Mouse (Mus musculus): ENCODE measurements at regions not wholly inside any gene's neighbourhood (a gene's known extent, or its start where the extent isn't known, plus 50 kb on each side); places are given as distances from the start of the nearest gene placed in this dataset.

DNA sequence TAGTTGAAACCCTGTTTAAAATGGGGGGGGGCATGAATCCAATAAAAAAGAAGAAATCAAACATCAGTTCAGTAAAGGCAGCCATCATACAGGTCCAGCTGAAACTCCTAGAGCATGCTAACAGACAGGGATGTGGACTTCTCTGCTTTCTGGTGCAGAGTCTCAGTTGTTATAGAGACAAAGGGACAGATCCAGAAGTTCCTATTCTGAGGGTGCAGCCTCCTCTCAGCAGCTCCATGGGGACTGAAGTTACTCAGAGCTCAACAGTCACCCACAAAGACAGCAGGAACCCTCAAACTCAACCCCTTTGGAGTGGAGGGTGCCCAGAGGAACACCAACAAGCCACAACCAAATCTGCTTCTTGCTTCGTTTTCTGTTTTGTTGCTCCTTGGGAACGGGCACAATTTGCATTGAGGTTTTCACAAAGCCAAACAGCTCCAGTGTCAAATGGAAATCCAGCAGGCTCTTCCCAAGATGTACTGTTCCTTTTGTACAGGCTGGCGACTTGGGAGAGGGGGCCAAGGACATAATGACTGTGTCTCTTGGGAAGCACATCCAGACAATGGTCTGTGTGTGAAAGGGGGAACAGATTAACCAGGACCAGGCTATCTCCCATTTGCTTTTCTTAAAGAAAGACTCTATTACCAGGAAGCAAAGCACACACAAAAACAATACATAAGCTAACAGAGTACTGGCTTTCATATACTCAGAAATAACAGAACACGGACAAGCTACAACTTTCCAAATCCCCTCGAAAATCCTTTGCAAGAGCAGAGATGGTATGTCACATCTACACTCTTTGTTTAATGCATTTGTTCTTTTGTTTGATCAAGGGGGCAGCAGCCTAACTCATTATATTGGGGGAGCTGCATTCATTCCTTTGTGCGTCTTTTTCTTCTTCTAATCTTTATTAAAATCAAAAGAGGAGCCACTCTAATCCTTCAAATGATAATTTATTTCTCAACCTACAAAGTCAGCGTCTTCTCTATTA, 332.6 kb upstream of the Zfp462 start:
- Histone ChIP-seq H3K27ac (ENCODE audit: low read depth, low read length) (peak overlapping the region; percentile 76), H3K27me3 (replicated peaks; ENCODE audit: control insufficient read depth, insufficient read depth, low read length) (no peaks in the 10 kb centered on the region), H3K36me3 (ENCODE audit: control insufficient read depth, insufficient read depth, low read length) (no peaks in the 10 kb centered on the region), H3K9me3 (replicated peaks; ENCODE audit: control insufficient read depth, low read length) (no peaks in the 10 kb centered on the region), H3K9ac (ENCODE audit: low read length) (no peak overlapping the region), H3K4me3 (ENCODE audit: low read depth, low read length) (no peak overlapping the region), H3K4me1 (ENCODE audit: control insufficient read depth, insufficient read depth, low read length) (peaks cover 11% of the 10 kb centered on the region), H3K4me2 (ENCODE audit: low read length) (no peak overlapping the region)
- ATAC-seq (peak; percentile 46; the same call in 1 of the 2 replicates), DNase-seq (ENCODE audit: low spot score) (peak; percentile 56)
- 3% methylated on average over 7 of the region's 7 CpGs for WGBS

DNA sequence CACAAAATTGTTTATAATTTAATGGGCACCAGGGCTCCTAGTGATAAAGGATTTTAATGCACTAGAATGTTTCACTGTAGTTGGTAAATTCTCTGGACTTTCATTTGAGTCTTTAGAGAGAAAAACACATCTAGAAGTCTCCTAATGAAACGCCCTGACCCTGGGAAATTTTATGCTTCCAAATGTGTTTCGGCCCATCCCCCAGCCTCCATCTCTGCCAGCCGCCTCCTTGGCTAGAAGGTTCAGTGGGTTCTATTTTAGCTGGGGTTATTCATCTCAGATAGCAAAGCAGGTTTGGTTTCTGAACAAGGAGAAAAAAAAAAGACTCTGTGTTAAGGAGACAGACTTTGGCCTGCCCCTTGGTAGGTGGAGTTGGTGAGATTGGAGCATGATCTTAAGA, 331.8 kb upstream of the Zfp462 start:
- no peak overlapping the region for H3K4me2 ChIP-seq (ENCODE audit: low read length)
- no peak overlapping the region for H3K27ac ChIP-seq (ENCODE audit: low read depth, low read length)
- no peak overlapping the region for H3K4me3 ChIP-seq (ENCODE audit: low read depth, low read length)
- no peaks in the 10 kb centered on the region for H3K27me3 ChIP-seq (replicated peaks; ENCODE audit: control insufficient read depth, insufficient read depth, low read length)
- DNase-seq (ENCODE audit: low spot score) (peak; percentile 56), ATAC-seq (peak; percentile 48; the same call in 1 of the 2 replicates)
- no peaks in the 10 kb centered on the region for H3K36me3 ChIP-seq (ENCODE audit: control insufficient read depth, insufficient read depth, low read length)
- H3K9ac ChIP-seq (ENCODE audit: low read length) = no peak overlapping the region
- WGBS = 8% methylated on average over 3 of the region's 3 CpGs
- H3K9me3 ChIP-seq (replicated peaks; ENCODE audit: control insufficient read depth, low read length) = no peaks in the 10 kb centered on the region
- peaks cover 11% of the 10 kb centered on the region for H3K4me1 ChIP-seq (ENCODE audit: control insufficient read depth, insufficient read depth, low read length)

DNA sequence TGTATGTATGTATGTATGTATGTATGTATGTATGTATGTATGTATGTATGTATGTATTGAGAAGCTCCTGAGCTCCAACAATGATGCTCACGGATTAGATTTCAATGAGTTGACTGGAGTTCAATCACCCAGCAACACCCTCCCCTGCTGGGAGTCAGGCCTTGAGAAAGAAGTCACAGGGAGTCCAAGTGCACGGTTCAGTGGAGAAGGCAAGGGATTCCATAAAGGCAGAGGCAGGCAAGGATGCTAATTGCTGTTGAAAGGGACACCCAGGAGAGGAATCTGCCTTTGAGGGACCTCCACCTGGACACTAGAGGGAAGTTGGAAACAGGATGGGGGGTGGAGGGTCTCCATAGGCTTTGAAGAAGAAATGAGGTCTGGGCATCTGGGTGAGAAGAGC, 331.2 kb upstream of the Zfp462 start:
- Histone ChIP-seq H3K9ac (ENCODE audit: low read length) (no peak overlapping the region), H3K36me3 (ENCODE audit: control insufficient read depth, insufficient read depth, low read length) (no peaks in the 10 kb centered on the region), H3K4me2 (ENCODE audit: low read length) (no peak overlapping the region), H3K27ac (ENCODE audit: low read depth, low read length) (peak overlapping the region; percentile 65; the same call in 1 of the 2 replicates), H3K4me3 (ENCODE audit: low read depth, low read length) (no peak overlapping the region), H3K27me3 (replicated peaks; ENCODE audit: control insufficient read depth, insufficient read depth, low read length) (no peaks in the 10 kb centered on the region), H3K9me3 (replicated peaks; ENCODE audit: control insufficient read depth, low read length) (no peaks in the 10 kb centered on the region), H3K4me1 (ENCODE audit: control insufficient read depth, insufficient read depth, low read length) (peaks cover 11% of the 10 kb centered on the region)
- ATAC-seq (no peak), DNase-seq (ENCODE audit: low spot score) (no peak)
- WGBS = 14% methylated on average over 2 of the region's 2 CpGs

DNA sequence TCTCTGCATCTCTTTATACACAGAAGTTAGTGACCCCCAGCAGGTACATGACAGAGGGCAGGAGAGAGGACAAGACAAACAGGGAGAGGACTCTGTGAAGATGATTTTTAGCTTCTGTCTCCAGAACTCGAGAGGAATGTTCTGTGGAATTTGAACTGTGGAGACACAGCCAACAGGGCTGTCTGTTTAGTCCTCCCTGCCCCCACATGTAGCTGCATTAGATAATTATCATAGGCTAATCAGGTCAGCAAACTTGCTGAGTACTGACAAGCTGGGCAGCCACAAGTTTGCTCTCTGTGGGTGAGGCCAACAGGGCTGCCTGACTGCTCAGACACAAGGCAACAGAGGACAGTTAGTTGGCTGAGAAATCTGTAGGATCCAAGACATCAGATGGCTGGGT, 329.0 kb upstream of the Zfp462 start:
- Histone ChIP-seq H3K9ac (ENCODE audit: low read length) (no peak overlapping the region), H3K9me3 (replicated peaks; ENCODE audit: control insufficient read depth, low read length) (no peaks in the 10 kb centered on the region), H3K27ac (ENCODE audit: low read depth, low read length) (no peak overlapping the region), H3K4me2 (ENCODE audit: low read length) (no peak overlapping the region), H3K27me3 (replicated peaks; ENCODE audit: control insufficient read depth, insufficient read depth, low read length) (no peaks in the 10 kb centered on the region), H3K4me1 (ENCODE audit: control insufficient read depth, insufficient read depth, low read length) (peaks cover 11% of the 10 kb centered on the region), H3K36me3 (ENCODE audit: control insufficient read depth, insufficient read depth, low read length) (no peaks in the 10 kb centered on the region), H3K4me3 (ENCODE audit: low read depth, low read length) (no peak overlapping the region)
- WGBS = 25% methylated on average over 1 of the region's 1 CpGs
- no peak for DNase-seq (ENCODE audit: low spot score)
- no peak for ATAC-seq

DNA sequence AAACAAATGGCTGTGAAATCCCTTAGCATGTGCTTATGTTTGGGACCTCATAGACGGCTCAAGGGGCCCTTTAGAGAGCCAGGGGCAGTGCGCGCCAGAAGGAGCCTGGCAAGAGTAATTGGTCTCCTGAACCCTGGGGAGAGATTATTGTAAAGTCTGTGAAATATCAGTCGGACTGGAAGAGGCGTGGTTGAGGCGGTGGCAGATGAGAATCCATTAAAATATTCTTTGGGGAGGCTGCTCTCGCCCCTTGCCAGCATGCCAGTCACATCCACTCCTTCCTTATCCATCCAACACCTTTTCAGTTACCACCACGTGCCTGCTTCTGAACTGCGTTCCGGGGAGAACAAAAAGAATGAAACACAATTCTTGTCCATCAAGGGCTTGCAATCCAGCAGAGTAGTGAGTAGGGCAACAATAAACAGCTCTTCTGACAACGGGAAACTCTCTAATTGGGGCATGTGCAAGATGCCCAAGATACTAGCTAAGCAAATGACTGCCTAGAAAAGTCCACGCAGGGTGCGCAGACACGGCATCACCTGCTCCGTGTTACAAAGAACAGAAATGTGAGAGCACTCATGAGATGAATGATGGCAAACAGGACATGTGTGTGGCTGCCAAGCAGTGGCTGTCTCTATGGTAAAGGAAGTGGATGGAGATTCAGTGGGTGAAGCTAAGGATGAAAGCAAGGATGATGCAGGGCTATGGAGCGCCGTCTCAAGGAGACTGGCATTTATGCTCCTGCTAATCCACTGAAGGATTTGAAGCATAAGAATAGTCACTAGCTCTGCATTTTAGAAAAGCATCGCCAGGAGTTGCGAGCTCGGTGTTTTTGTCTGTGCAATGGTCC, 320.6 kb upstream of the Zfp462 start:
- peak overlapping the region; percentile 23 for H3K27ac ChIP-seq (ENCODE audit: low read depth, low read length)
- ATAC-seq = peak; percentile 90

DNA sequence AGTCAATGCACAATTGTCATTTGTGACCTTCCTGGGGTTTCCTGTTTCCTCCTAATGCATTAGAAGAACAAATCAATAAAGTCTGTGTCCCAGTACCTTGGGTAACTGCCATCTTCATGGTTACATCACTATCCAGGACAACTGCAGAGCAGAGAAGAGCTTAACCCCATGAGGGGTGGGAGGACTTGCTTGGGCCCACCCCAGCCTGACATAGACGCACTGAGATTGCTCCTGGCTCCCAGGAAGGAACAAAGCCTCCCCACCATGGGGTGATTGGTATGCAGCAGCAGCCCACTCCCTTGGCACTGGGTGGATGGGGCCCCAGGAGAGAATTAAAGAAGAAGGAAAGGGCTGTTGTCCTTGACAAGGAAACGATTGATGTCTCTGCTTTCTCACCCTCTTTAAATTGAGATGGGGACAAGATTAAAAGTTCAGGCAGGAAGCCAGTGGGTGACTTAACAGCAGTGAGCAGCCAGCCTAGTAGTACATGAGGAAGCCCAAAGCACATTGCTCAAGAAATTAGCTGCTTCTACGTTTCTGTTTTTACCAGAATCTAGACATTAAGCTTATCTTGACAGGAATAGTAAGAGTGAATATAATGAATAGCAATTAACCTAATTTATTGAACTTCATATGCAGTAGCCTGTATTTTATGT, 307.7 kb upstream of the Zfp462 start:
- DNase-seq (ENCODE audit: low spot score) (no peak), ATAC-seq (no peak)
- Histone ChIP-seq H3K4me1 (ENCODE audit: control insufficient read depth, insufficient read depth, low read length) (0 out of 2 replicates have a peak, but pooled peaks cover 2% of the 10 kb centered on the region), H3K36me3 (ENCODE audit: control insufficient read depth, insufficient read depth, low read length) (no peaks in the 10 kb centered on the region), H3K27me3 (replicated peaks; ENCODE audit: control insufficient read depth, insufficient read depth, low read length) (no peaks in the 10 kb centered on the region), H3K4me2 (ENCODE audit: low read length) (no peak overlapping the region), H3K27ac (ENCODE audit: low read depth, low read length) (no peak overlapping the region), H3K4me3 (ENCODE audit: low read depth, low read length) (no peak overlapping the region), H3K9ac (ENCODE audit: low read length) (no peak overlapping the region), H3K9me3 (replicated peaks; ENCODE audit: control insufficient read depth, low read length) (no peaks in the 10 kb centered on the region)
- WGBS = 16% methylated on average over 3 of the region's 3 CpGs

More for the DNA sequence above, 320.6 kb upstream of the Zfp462 start:
- Histone ChIP-seq H3K4me2 (ENCODE audit: low read length) (peak overlapping the region; percentile 29; the same call in 1 of the 2 replicates), H3K4me3 (ENCODE audit: low read depth, low read length) (no peak overlapping the region), H3K9me3 (replicated peaks; ENCODE audit: control insufficient read depth, low read length) (no peaks in the 10 kb centered on the region; the same call in 1 of the 2 replicates), H3K4me1 (ENCODE audit: control insufficient read depth, insufficient read depth, low read length) (no peaks in the 10 kb centered on the region; the same call in 1 of the 2 replicates), H3K9ac (ENCODE audit: low read length) (no peak overlapping the region), H3K27me3 (replicated peaks; ENCODE audit: control insufficient read depth, insufficient read depth, low read length) (no peaks in the 10 kb centered on the region), H3K36me3 (ENCODE audit: control insufficient read depth, insufficient read depth, low read length) (no peaks in the 10 kb centered on the region)
- DNase-seq (ENCODE audit: low spot score) = peak; percentile 73
- 22% methylated on average over 20 of the region's 20 CpGs for WGBS

DNA sequence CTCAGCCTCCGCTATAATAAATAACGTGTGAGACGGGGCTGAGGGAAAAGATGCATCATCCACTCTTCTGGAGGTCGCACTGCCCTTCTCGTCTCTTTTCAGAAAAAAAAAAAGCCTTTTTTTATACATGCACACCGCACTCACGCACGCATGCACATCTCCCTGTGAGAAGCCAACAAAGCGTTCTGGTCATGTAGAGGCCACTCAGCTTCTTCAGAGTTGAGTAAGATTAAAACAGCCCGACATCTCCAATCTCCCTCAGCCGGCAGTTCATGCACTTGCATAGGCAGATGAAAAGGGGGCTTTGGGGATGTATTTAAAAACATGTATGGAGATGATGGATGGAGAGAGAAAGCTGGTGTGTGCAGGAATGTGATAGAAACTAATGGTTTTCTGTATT, 298.8 kb upstream of the Zfp462 start:
- no peak overlapping the region for H3K9ac ChIP-seq (ENCODE audit: low read length)
- 80% methylated on average over 11 of the region's 11 CpGs for WGBS
- ATAC-seq (0 out of 2 replicates have a peak, but pooled peaks have one; percentile 10), DNase-seq (ENCODE audit: low spot score) (no peak)
- no peak overlapping the region for H3K4me2 ChIP-seq (ENCODE audit: low read length)
- H3K4me1 ChIP-seq (ENCODE audit: control insufficient read depth, insufficient read depth, low read length) = no peaks in the 10 kb centered on the region
- no peak overlapping the region for H3K4me3 ChIP-seq (ENCODE audit: low read depth, low read length)
- H3K27me3 ChIP-seq (replicated peaks; ENCODE audit: control insufficient read depth, insufficient read depth, low read length) = no peaks in the 10 kb centered on the region
- no peak overlapping the region for H3K27ac ChIP-seq (ENCODE audit: low read depth, low read length)
- no peaks in the 10 kb centered on the region for H3K9me3 ChIP-seq (replicated peaks; ENCODE audit: control insufficient read depth, low read length)
- no peaks in the 10 kb centered on the region for H3K36me3 ChIP-seq (ENCODE audit: control insufficient read depth, insufficient read depth, low read length)

DNA sequence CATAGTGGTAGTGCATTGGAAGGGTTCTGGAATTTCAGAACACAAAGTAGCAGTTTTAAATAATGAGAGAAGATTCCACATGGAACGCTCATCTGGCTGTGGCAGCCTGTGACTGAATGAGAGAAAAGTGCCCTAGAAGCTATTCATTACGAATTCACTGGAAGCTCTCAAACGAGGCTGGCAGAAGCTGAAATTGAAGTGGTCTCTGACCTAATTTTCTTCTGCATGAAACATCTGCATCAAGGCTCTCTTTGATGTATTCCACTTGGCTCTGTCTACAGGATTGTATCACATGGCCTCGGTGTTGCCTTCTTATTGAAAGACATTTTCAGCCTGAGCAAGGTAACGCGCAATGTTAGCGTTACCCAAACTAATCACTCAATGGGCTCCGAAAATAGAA, 298.4 kb upstream of the Zfp462 start:
- Histone ChIP-seq H3K4me3 (ENCODE audit: low read depth, low read length) (no peak overlapping the region), H3K9me3 (replicated peaks; ENCODE audit: control insufficient read depth, low read length) (no peaks in the 10 kb centered on the region), H3K27ac (ENCODE audit: low read depth, low read length) (no peak overlapping the region), H3K36me3 (ENCODE audit: control insufficient read depth, insufficient read depth, low read length) (no peaks in the 10 kb centered on the region), H3K27me3 (replicated peaks; ENCODE audit: control insufficient read depth, insufficient read depth, low read length) (no peaks in the 10 kb centered on the region), H3K9ac (ENCODE audit: low read length) (no peak overlapping the region), H3K4me1 (ENCODE audit: control insufficient read depth, insufficient read depth, low read length) (no peaks in the 10 kb centered on the region), H3K4me2 (ENCODE audit: low read length) (peak overlapping the region; percentile 10; the same call in 1 of the 2 replicates)
- 17% methylated on average over 8 of the region's 8 CpGs for WGBS
- DNase-seq (ENCODE audit: low spot score) (peak; percentile 60), ATAC-seq (peak; percentile 75)

Data from forebrain, embryonic 14.5 days (tissue).